Mouse (Mus musculus) neural tube, embryonic 15.5 days (tissue): Measurements from ENCODE around the gene Lsamp. TPM values are rescaled to one million over a fixed set of nuclear protein-coding genes. Genes with fewer than 3 reads are reported as not detected.

Source experiments
- ATAC-seq: fragments of 200-750 bp; cut with Nextera tagmentation; 2 replicates; pipeline ENCODE4 v1.8.0; 2017; ENCODE audit warnings: mild to moderate bottlenecking, moderate TSS enrichment, moderate library complexity; ENCODE audit not compliant: low FRiP score
- H3K27ac ChIP-seq: fragments of 300-500 bp; sonication (generic); replicated peaks from 2 replicates; pipeline ENCODE4 v1.5.1; 2015; ENCODE audit warnings: mild to moderate bottlenecking, inconsistent platforms
- H3K27me3 ChIP-seq: fragments of 300-500 bp; sonication (generic); replicated peaks from 2 replicates; pipeline ENCODE4 v1.6.1; 2015; ENCODE audit warnings: inconsistent platforms
- H3K36me3 ChIP-seq: fragments of 300-500 bp; sonication (generic); 2 replicates; pipeline ENCODE4 v1.6.1; 2015; ENCODE audit warnings: inconsistent platforms
- H3K4me1 ChIP-seq: fragments of 300-500 bp; sonication (generic); 2 replicates; pipeline ENCODE4 v1.6.1; 2015; ENCODE audit warnings: inconsistent platforms
- H3K4me2 ChIP-seq: fragments of 300-500 bp; sonication (generic); 2 replicates; pipeline ENCODE4 v1.6.1; 2015; ENCODE audit warnings: inconsistent platforms, mild to moderate bottlenecking, moderate library complexity
- H3K4me3 ChIP-seq: fragments of 300-500 bp; sonication (generic); replicated peaks from 2 replicates; pipeline ENCODE4 v1.5.1; 2015; ENCODE audit warnings: mild to moderate bottlenecking, inconsistent platforms
- H3K9ac ChIP-seq: fragments of 300-500 bp; sonication (generic); replicated peaks from 2 replicates; pipeline ENCODE4 v1.6.1; 2015; ENCODE audit warnings: mild to moderate bottlenecking, inconsistent platforms
- H3K9me3 ChIP-seq: fragments of 300-500 bp; sonication (generic); replicated peaks from 2 replicates; pipeline ENCODE4 v1.6.1; 2016; ENCODE audit warnings: inconsistent platforms
- WGBS: fragments of 180-500 bp; shearing (Covaris S2); methylation state at CpG from one replicate; pipeline ENCODE4 v1.1.7; 2015; ENCODE audit warnings: mixed read lengths; 5-methylcytosine and 5-hydroxymethylcytosine counted together
- polyA plus RNA-seq: library from polyadenylated mRNA; unstranded; fragments of >200 nt; fragmentation: Nextera tagmentation; extraction: Ambion mirVana; gene quantifications from 2 replicates; pipeline ENCODE4 v1.2.1, GENCODE M21; 2015

Gene Lsamp
- polyA plus RNA-seq, 1 experiment from 2014 or later: 124 TPM

- Histone ChIP-seq H3K4me2 (no peak overlapping the region), H3K4me3 (no peak overlapping the region), H3K36me3 (no peaks in the 10 kb centered on the region), H3K4me1 (no peaks in the 10 kb centered on the region), H3K27ac (no peak overlapping the region), H3K9ac (no peak overlapping the region), H3K9me3 (no peaks in the 10 kb centered on the region), H3K27me3 (no peaks in the 10 kb centered on the region)
- no peak for ATAC-seq
- WGBS: 69% methylated on average over 4 of the region's 4 CpGs
Measured at GRCm38 (mm10) chr16:42079573-42079972, 2095.4 kb downstream of the Lsamp start.

DNA sequence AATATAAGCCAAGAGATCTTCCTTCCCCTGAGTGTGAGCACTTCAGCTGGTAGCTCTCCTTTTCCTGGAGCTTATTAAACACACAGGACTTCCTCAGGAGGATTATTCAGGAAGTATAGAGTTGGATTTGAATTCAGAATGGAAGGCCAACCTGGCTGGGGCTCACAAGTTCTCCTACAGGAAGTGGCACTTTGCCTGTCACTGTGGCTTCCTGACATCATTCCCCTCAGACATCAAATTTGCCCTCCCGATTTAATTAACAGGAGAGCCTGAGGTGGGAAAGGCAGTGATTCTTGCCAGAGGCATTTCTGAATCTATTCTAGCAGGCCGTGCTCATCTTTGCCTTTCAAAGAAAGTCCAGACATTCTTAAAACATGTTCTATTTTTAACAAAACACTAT is 2097.4 kb downstream of the Lsamp start:
- WGBS: 76% methylated on average over 2 of the region's 2 CpGs
- ATAC-seq: no peak
- no peak overlapping the region for H3K4me3 ChIP-seq

DNA sequence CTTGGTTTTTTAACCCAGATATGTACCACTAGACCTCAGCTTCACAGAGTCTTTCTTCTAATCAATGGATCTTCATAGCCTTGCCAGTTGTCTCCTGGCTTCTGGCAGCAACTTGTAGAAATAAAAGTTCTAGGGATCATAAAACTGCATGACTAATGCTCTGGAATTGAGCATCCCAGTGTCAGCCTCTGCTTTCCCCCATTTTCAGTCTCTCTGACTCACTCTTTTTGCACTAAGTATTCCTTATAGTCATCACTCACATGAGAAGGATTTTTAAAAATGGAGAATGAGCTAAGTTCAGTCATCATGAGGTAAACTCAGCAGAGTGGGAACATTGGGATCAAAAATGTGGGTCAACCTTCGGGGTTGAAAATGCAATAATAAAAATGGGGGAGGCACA is 2113.3 kb downstream of the Lsamp start:
- ATAC-seq: no peak
- H3K9ac ChIP-seq: no peak overlapping the region
- no peak overlapping the region for H3K27ac ChIP-seq
- no peak overlapping the region for H3K4me3 ChIP-seq
- no peak overlapping the region for H3K4me2 ChIP-seq
- H3K27me3 ChIP-seq: no peaks in the 10 kb centered on the region
- H3K4me1 ChIP-seq: peaks cover under 1% of the 10 kb centered on the region; the same call in 1 of the 2 replicates
- H3K36me3 ChIP-seq: no peaks in the 10 kb centered on the region
- no peaks in the 10 kb centered on the region for H3K9me3 ChIP-seq
- 88% methylated on average over 1 of the region's 1 CpGs for WGBS

More for the DNA sequence above, 2097.4 kb downstream of the Lsamp start:
- Histone ChIP-seq H3K9ac (no peak overlapping the region), H3K4me1 (no peaks in the 10 kb centered on the region), H3K27ac (no peak overlapping the region), H3K36me3 (no peaks in the 10 kb centered on the region), H3K9me3 (no peaks in the 10 kb centered on the region), H3K27me3 (no peaks in the 10 kb centered on the region), H3K4me2 (no peak overlapping the region)

GRCm38 (mm10) chr16:42102186-42102585 is 2118.0 kb downstream of the Lsamp start:
- Histone ChIP-seq H3K27ac (no peak overlapping the region), H3K9ac (no peak overlapping the region), H3K9me3 (no peaks in the 10 kb centered on the region), H3K27me3 (no peaks in the 10 kb centered on the region), H3K4me2 (no peak overlapping the region), H3K4me1 (peaks cover 9% of the 10 kb centered on the region; the same call in 1 of the 2 replicates), H3K4me3 (no peak overlapping the region), H3K36me3 (no peaks in the 10 kb centered on the region)
- 49% methylated on average over 2 of the region's 2 CpGs for WGBS
- ATAC-seq: no peak

- H3K4me1 ChIP-seq: peaks cover 9% of the 10 kb centered on the region; the same call in 1 of the 2 replicates
- no peak overlapping the region for H3K4me3 ChIP-seq
- no peaks in the 10 kb centered on the region for H3K36me3 ChIP-seq
- no peak overlapping the region for H3K4me2 ChIP-seq
- no peak for ATAC-seq
- no peaks in the 10 kb centered on the region for H3K27me3 ChIP-seq
- no peaks in the 10 kb centered on the region for H3K9me3 ChIP-seq
- H3K9ac ChIP-seq: no peak overlapping the region
- H3K27ac ChIP-seq: no peak overlapping the region
- WGBS: 67% methylated on average over 8 of the region's 8 CpGs
Measured at GRCm38 (mm10) chr16:42102635-42103034, 2118.5 kb downstream of the Lsamp start.

DNA sequence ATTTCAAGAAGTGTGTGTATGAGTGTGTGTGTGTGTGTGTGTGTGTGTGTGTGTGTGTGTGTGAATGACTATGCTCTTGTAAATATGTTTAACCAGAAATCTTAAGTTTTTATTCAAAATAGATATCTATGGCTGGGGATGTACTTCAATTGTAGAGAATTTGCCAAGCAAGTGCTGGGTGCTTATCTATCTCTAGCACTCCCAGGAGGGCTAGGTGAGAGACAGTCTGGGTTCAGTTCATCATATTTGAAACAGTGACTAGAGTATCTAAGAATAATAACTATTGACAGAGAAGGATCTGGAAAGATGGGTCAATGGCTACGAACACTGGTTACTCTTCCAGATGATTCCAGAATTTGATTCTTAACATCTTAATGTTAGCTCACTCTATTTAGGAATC is 2128.1 kb downstream of the Lsamp start:
- no peaks in the 10 kb centered on the region for H3K4me1 ChIP-seq
- H3K9me3 ChIP-seq: no peaks in the 10 kb centered on the region
- no peaks in the 10 kb centered on the region for H3K36me3 ChIP-seq
- no peak overlapping the region for H3K27ac ChIP-seq
- H3K27me3 ChIP-seq: no peaks in the 10 kb centered on the region
- ATAC-seq: no peak
- no peak overlapping the region for H3K4me3 ChIP-seq
- H3K4me2 ChIP-seq: no peak overlapping the region
- H3K9ac ChIP-seq: no peak overlapping the region
- 97% methylated on average over 1 of the region's 1 CpGs for WGBS

DNA sequence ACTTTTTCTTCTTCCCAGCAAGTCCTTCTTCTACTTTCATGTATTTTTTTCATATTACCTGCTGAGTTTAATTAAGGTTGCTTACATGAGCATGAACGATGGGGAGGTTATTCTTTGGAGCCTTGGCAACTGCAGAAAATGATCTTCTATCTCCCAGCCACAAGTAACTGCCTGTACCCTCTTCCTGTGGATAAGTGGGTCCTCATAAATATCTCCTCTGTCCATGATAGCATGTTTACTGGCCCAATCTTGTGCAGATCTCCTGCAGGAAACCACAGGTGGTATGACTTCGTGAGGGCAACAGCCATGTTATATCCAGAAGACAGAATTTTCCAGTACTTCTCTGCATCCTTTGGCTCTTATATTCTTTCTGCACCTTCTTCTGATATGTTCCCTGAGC is 2129.1 kb downstream of the Lsamp start:
- Histone ChIP-seq H3K27me3 (no peaks in the 10 kb centered on the region), H3K4me2 (no peak overlapping the region), H3K27ac (no peak overlapping the region), H3K4me1 (no peaks in the 10 kb centered on the region), H3K4me3 (no peak overlapping the region), H3K9me3 (no peaks in the 10 kb centered on the region), H3K9ac (no peak overlapping the region), H3K36me3 (no peaks in the 10 kb centered on the region)
- WGBS: 80% methylated on average over 2 of the region's 2 CpGs
- ATAC-seq: no peak

DNA sequence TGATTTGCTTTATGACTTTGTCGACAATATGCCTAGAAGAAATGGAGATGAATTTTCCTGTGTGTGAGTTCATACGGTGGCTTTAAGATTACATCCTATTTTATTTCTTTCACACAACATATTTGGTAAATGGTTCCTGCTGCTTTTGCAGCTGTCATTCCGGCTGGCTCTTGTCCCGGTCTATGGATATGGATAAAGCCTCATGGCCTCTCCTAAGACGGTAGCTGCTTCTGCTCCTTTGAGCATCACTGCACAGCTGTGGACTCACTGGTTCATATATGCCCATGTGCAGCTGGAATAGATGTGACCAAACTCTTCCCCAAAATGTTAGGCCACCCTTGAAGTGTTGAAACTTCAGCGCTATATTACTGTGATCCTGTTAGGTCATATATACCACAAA is 2137.6 kb downstream of the Lsamp start:
- Histone ChIP-seq H3K9ac (no peak overlapping the region), H3K4me3 (no peak overlapping the region), H3K27me3 (no peaks in the 10 kb centered on the region), H3K27ac (no peak overlapping the region), H3K36me3 (no peaks in the 10 kb centered on the region), H3K9me3 (no peaks in the 10 kb centered on the region), H3K4me1 (no peaks in the 10 kb centered on the region; the same call in 1 of the 2 replicates), H3K4me2 (no peak overlapping the region)
- ATAC-seq: no peak
- WGBS: 85% methylated on average over 6 of the region's 6 CpGs

GRCm38 (mm10) chr16:42123826-42124225 is 2139.7 kb downstream of the Lsamp start:
- WGBS: 40% methylated on average over 4 of the region's 4 CpGs
- Histone ChIP-seq H3K4me3 (no peak overlapping the region), H3K4me1 (no peaks in the 10 kb centered on the region; the same call in 1 of the 2 replicates), H3K27ac (no peak overlapping the region), H3K9ac (no peak overlapping the region), H3K4me2 (no peak overlapping the region), H3K27me3 (no peaks in the 10 kb centered on the region), H3K36me3 (no peaks in the 10 kb centered on the region), H3K9me3 (no peaks in the 10 kb centered on the region)
- no peak for ATAC-seq

DNA sequence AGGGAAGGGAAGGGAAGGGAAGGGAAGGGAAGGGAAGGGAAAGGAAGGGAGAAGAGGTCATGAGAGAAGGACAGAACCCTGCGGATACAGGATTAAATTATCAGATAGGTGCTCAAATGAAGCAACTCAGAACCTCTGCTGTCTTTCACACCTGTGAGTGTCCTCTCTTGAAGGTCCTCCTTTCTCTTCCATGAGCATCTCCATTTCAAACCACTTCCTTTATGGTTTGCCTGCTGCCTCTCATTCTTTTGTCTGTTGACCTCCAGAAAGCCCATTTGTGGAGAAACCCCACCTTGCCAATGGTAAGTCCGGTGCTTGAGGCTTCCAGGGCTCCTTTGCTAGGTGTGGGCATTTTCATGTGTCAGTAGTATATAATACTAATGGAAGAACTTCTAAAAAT is 2141.9 kb downstream of the Lsamp start:
- H3K4me3 ChIP-seq: no peak overlapping the region
- no peaks in the 10 kb centered on the region; the same call in 1 of the 2 replicates for H3K4me1 ChIP-seq
- H3K9ac ChIP-seq: no peak overlapping the region

DNA sequence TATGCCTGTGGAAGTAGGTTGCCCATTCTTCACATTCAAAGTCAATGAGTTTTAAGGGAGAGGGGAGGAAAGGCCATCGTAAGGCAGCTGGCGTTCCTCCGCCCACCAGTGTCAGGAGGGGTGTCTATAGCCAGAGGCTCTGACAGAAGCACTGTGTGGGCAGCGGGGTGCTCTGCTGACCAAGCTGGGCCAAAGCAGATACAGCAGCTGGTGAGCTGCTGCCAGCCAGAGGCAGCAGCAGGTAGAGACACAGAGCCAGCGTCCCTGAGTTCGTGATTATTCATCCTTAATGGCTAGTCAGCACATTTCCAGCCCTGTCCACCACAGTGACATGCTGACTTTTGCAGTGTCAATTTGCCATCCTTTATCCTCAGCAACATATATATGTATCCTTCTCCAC is 2163.0 kb downstream of the Lsamp start:
- H3K27me3 ChIP-seq: no peaks in the 10 kb centered on the region
- H3K9ac ChIP-seq: no peak overlapping the region
- no peaks in the 10 kb centered on the region for H3K4me1 ChIP-seq
- H3K27ac ChIP-seq: no peak overlapping the region
- no peak overlapping the region for H3K4me2 ChIP-seq
- H3K4me3 ChIP-seq: no peak overlapping the region
- no peaks in the 10 kb centered on the region for H3K9me3 ChIP-seq
- H3K36me3 ChIP-seq: no peaks in the 10 kb centered on the region
- WGBS: 37% methylated on average over 6 of the region's 6 CpGs
- no peak for ATAC-seq

More for the DNA sequence above, 2141.9 kb downstream of the Lsamp start:
- Histone ChIP-seq H3K9me3 (no peaks in the 10 kb centered on the region), H3K4me2 (no peak overlapping the region), H3K27me3 (no peaks in the 10 kb centered on the region), H3K36me3 (no peaks in the 10 kb centered on the region), H3K27ac (no peak overlapping the region)
- 93% methylated on average over 2 of the region's 2 CpGs for WGBS
- ATAC-seq: no peak

- Histone ChIP-seq H3K9ac (no peak overlapping the region), H3K4me2 (no peak overlapping the region), H3K9me3 (no peaks in the 10 kb centered on the region), H3K27ac (no peak overlapping the region), H3K4me1 (no peaks in the 10 kb centered on the region), H3K4me3 (no peak overlapping the region), H3K36me3 (no peaks in the 10 kb centered on the region), H3K27me3 (no peaks in the 10 kb centered on the region)
- no peak for ATAC-seq
- WGBS: 25% methylated on average over 6 of the region's 6 CpGs
Measured at GRCm38 (mm10) chr16:42149216-42149942, 2165.2 kb downstream of the Lsamp start.
